Mouse (Mus musculus) urinary bladder, postnatal 10 days (tissue): Measurements from ENCODE around the gene Gm44805.

Source experiments
- DNase-seq: peaks from one replicate; pipeline ENCODE4 v3.0.0; 2022; ENCODE audit warnings: low spot score

The Gm44805 gene

GRCm38 (mm10) chr7:19681202-19681694, at the start of gene Gm44805, which contains the start of gene Apoc4:
Gm44805 (minus strand) TSS chr7:19681423.
Apoc4 (minus strand) TSS chr7:19681479.
- no peak for DNase-seq

DNA sequence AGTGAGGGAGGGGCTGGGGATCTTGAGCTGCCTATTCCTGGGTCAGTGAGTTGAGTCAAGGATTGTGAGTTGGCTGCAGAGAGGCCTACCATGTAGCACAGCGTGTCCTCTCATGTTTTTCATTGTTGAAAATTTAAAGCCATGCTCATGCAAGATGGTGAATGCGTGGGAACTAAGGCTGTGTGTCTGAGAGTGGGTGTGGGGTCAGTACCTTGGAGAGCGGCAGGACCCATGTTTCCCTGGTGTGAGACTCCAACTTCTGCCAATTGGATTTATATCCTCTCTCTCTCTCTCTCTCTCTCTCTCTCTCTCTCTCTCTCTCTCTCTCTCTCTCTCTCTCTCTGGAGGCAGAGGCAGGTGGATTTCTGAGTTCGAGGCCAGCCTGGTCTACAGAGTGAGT, 45.3 kb upstream of the Gm44805 start:
- no peak for DNase-seq

DNA sequence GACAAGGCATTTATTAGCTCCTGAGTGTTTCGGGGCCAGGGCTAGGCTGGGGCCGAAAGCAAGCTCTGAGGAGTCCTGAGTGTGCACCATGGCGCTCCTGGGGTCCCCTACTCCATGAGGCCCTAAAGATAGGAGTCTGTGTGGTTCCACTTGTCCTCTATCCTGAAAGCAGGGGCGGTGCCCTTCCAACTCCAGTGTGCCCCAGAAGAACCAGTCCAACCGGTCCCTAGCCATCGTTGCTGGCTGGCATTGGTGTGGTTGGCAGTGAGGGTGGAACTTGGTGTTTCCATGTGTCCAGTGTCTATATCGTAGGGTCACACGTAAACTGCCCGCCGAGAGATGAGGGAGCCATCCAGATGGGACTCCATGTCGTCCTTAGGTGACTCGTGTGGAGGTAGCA, 42.9 kb upstream of the Gm44805 start:
- no peak for DNase-seq

- DNase-seq = no peak
These were observed 41.6 kb upstream of the Gm44805 start for GRCm38 (mm10) chr7:19722754-19723195.

GRCm38 (mm10) chr7:19719200-19719599, 38.0 kb upstream of the Gm44805 start:
- no peak for DNase-seq

DNA sequence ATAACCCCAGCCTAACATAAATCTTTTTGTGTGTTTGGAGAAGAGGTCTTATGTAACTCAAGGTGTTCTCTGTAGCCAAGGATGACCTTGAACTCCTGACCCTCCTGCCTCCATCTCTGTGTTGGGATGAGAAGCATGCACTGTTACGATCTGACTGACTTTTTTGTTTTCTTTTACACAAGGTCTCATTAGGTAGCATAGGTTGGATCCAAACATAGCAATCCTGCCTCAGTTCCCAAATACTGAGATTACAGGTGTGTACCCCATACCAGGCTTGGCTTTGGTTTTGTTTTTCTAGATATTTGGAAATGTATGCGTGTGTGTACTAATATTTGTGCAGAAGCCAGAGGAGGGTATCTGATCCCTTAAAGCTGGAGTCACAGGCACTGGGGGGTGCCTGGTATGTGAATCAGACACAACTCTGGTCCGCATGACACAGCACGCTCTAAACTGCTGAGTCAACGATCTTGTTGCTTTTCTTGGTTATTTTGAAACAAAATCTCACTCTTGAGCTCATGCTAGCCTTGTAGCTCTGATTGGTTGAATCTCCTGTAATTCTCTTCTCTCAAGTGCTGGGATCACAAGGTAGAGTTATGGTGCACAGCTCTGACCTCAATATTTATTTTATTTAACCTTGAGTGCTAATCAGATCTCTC, 37.2 kb upstream of the Gm44805 start:
- no peak for DNase-seq

- no peak for DNase-seq
These were observed 36.1 kb upstream of the Gm44805 start for GRCm38 (mm10) chr7:19717346-19717745.

GRCm38 (mm10) chr7:19716822-19717221, 35.6 kb upstream of the Gm44805 start:
- no peak for DNase-seq

DNA sequence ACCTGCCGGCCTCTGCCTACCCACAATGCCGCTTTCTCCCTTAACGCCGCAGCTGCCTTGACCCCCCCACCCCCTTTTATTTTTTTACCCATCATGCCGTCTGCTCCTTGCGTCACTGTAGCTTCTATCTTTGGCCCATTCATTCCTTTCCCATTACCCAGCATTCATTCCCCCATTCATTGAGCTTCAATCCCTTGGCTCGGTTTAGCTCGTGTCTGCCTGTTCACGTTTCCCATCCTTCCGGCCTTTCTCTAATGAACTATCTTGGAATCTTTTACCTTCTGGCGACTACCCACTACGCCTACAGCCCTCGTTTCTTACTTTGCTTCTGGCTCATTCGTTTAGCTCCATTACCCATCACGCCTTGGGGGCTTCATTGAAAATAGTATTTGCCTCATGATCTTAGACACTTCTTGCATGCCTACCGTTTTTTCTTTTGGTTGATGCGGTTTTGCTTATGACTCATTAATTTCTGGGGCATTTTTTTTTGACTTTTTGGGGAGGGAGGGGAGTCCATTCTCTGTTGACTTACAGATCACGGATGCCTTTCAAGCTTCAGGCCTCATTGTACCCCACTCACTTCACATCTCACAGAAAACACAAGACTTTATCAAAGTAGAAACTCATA, 34.9 kb upstream of the Gm44805 start:
- DNase-seq = no peak

DNA sequence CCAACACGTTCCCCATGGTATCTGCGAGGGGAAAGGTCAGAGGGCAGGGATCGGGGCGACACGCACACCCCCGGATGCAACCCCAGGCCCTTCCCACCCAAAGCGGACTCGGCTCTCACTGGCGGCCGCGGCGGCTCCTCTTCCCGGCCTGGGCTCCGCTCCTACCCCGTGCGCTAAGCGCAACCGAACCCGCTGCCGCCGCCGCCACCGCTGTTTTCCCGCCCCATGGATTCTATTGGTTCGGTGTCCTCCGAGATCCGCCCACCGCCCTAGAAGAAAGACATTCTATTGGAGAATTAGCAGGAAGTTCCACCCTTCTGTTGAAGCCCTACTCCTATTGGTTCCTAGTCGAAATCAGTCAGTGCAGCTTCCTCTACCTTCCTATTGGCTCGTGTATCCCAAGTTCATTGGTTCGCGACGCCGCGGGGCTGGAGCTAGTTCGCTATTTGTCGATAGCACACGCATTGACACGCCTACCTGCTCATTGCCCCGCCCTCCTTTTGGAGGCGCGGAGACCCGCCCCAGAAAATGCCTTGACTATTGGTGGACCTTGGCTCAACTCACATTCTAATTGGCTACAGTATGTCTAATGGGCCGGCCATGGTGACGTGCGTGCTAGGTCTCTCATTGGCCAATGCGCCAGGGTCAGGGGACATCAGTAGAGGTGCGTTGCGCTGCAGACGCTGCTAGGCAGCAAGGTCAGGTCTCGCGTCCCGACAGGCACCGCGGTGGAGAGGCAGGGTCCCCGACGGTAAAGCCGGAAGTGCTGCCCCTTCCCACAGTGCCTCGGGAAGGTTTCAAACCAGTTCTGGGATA, 34.2 kb upstream of the Gm44805 start, which contains the start of gene Tomm40:
Gene Tomm40, minus strand, starts transcription at position 200 of the 816 bp plus-strand sequence.
- peak; percentile 88 for DNase-seq

- no peak for DNase-seq
These were observed 33.6 kb upstream of the Gm44805 start for GRCm38 (mm10) chr7:19714836-19715235.

- no peak for DNase-seq
These were observed 32.4 kb upstream of the Gm44805 start for GRCm38 (mm10) chr7:19713598-19713997.

DNA sequence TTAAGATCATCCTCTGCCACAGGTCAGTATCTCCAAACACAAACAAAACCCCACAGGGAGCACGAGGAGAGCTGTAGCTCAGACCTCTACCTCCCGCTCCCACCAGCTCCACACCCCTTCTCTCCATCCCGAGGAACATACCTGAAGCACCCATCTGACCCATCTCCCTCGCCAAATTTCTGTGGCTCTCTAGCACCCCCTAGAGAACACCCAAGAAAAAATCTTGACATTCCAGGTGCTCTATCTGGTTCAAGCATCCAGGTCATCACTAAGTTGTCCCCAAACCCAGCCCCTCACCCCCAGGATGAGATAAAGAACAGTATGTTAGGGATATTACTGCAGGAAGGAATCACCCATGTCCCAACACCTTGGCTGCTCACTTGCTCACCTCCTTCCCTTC, 32.0 kb upstream of the Gm44805 start:
- no peak for DNase-seq

DNA sequence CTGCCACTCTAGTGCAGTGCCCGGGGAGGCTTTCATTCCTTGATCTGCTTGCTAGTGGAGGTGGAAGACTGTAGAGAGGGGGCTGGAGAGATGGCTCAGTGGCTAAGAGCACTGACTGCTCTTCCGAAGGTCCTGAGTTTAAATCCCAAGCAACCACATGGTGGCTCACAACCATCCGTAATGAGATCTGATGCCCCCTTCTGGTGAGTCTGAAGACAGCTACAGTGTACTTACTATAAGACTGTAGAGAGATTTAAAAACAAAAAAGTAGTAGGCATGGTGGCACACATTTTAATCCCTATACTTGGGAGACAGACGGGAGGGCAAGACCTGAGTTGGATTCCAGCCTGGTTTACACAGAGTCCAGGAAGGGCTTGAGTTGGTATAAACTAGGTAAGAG, 31.2 kb upstream of the Gm44805 start:
- no peak for DNase-seq

DNA sequence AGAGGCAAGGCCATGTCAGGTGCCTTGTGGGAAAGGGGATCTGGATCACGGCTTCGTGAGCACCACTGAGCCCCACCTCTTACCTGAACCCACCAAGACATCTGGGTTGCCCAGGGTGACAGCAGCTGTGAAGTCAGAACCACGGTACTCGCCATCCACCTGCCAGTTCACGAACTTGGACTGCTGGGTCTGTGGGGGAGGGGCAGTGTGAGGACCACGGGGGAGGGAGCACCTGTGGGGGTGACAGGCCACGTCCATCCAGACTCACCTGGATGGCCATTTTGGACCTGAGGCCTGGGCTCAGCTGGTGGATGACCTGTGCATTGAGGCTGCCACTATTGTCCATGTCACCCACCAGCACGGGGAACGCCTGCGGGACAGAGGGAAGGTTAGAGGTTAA, 29.4 kb upstream of the Gm44805 start:
- no peak for DNase-seq

DNA sequence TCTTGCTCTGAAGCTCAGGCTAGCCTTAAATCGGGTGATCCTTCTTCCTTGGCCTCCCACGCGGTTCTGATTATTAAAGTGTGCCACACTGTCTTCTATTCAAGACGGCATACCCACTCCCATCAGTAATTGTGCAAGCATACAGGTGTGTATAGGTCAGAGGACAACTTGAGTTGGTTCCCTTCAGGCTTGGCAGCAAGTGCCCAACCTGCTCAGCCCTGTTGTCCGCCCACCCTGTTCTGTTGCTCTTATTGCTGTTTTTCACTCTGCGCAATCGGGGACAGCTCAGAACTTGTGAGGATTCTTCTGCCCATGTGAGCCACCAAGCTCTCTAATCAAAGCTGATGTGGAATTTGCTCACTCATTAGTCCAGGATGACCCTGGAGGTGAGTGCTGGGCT, 24.0 kb upstream of the Gm44805 start:
- no peak for DNase-seq

- DNase-seq = no peak
These were observed 23.3 kb upstream of the Gm44805 start for GRCm38 (mm10) chr7:19704475-19704874.

- DNase-seq = no peak
These were observed 21.8 kb upstream of the Gm44805 start for GRCm38 (mm10) chr7:19702859-19703555.

DNA sequence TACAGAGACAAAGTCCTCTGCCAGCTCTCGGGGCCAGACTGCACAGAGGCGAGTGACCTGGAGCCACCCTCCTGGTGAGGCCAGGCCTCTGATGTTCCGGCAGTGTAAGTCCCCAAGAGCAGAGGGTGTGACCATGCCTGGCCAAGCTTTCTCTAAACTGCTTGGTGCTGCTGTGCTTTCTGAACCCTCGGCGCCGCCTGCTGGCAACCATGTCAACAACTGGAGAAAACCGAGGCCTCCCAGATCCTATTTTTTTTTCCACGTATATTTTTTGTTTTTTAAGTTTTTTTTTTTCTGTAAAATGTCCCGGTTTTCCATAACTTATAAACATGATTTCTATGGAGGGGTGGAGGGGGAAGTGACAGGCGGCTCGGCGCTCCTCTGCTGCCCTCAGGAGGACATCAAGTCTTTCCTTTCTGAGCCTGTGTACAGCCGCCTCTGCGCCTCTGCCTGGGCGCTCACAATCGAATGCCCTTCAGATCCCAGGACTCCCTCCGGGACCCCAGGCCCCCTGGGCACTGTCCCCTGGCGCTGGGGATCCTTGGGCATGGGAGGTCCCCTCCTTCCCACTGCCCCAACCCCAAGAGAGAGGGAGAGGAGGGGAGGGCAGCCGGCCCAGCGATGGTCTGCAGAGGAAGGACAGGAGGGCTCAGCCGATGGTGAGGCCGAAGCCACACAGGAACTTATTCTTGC, 20.0 kb upstream of the Gm44805 start:
- DNase-seq = no peak

DNA sequence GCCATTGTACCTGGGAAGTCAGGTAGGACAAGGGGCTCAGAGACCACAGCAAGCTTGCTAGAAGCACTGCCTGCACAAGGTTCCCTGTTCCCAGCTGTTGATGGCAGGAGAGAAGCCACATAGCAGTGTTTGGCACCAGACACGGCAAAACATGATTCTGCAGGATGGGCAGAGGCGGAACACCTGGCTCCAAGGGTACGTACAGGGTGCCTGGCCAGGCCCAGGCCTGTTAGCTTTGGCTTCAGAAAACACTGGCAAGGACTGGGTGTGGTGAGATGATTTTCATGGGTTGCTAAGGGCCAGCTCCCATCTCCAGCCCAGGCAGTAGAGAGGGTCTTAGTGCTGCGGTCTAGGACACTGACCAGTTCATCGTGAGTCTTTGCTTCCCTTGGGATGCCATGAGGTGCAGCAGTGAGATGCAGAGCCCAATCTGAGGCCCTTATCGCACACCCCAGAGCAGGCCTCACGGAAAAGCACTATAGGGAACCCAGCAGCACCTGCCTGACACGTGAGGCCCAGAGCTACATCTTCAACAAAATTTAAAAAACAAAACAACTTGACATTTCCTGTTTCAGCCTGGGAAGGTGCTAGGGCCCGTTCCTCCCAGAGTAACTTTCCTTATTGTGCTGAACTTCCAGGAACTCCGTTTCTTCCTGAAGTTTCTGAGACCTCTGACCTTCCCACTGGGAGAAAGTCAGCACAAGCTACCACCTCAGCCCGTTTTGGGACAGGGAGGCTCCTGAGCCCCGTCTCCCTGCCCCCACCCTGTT, 19.3 kb upstream of the Gm44805 start:
- no peak for DNase-seq

DNA sequence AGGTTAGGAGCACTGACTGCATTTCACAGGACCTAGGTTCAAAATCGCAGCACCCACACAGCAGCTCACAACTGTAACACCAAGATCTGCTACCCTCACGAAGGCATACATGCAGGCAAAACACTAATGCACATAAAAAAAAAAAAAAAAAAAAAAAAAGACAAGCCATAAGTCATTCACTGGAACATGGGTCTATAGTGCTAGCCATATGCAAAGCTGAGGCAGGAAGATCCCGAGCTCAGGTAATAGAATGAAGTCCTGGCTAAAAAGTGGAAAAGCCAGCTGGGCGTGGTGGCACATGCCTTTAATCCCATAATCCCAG, 18.6 kb upstream of the Gm44805 start:
- no peak for DNase-seq
